Comparison of ENCODE assay signal across 14 mouse cellular contexts in the genomic region with DNA sequence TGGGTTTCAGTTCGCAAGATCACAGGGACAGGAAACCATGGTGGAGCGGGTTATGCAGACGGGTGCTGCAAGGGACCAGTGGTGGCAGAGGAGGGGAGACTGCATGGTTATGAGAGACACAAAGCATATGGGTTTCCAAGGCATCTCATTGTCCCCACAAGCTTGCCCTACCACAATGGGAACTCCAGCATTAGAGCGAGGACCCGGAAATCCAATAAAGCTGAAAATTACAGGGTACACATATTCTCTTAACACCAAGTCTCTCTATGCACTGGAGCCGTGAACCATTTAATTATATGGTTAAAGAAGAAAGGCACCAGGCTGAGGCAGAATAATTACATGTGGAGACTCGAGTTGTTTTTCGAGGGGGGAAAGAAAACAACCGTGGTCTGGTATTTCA.
"Had no signal": no experiment of that assay in that cellular context is flagged by ENCODE, and none has a peak within 500 bp of the region (broad histone marks: within the 10 kb centered on the region; RNA-seq: fewer than 3 reads in every experiment).

No protein-coding gene starts in this region.

- H3K4me1 ChIP-seq: liver, embryonic 13.5 days; lung, embryonic 15.5 days; megakaryocyte, embryonic 14.5 days; midbrain, embryonic 12.5 days; stomach, embryonic 15.5 days had no signal

- H3K9me3 ChIP-seq: limb, embryonic 12.5 days; liver, embryonic 13.5 days; lung, embryonic 15.5 days; megakaryocyte, embryonic 14.5 days; midbrain, embryonic 12.5 days; stomach, embryonic 15.5 days had no signal

- DNase-seq: kidney, adult 8-10 months; kidney, postnatal 25 days; liver; liver, embryonic 13.5 days; liver, postnatal 0 days; lung, postnatal 14 days; right cerebral cortex, postnatal 14 days had no signal

- H3K4me2 ChIP-seq: limb, embryonic 12.5 days; liver, embryonic 13.5 days; lung, embryonic 15.5 days; midbrain, embryonic 12.5 days; stomach, embryonic 15.5 days had no signal

- H3K27ac ChIP-seq: left cerebral cortex, adult 2 months; limb, embryonic 12.5 days; liver, embryonic 13.5 days; lung, embryonic 15.5 days; macrophage; midbrain, embryonic 12.5 days; stomach, embryonic 15.5 days had no signal

- H3K36me3 ChIP-seq: liver, embryonic 13.5 days; stomach, embryonic 15.5 days had no signal

- H3K9ac ChIP-seq: limb, embryonic 12.5 days; liver, embryonic 13.5 days; liver, postnatal 0 days; lung, embryonic 15.5 days; midbrain, embryonic 12.5 days; stomach, embryonic 15.5 days had no signal

- H3K4me3 ChIP-seq: left cerebral cortex, adult 2 months; limb, embryonic 12.5 days; liver, embryonic 13.5 days; lung, embryonic 15.5 days; megakaryocyte, embryonic 14.5 days; midbrain, embryonic 12.5 days; stomach, embryonic 15.5 days had no signal

- ATAC-seq: liver, postnatal 0 days had no signal

- H3K27me3 ChIP-seq: limb, embryonic 12.5 days; liver, embryonic 13.5 days; lung, embryonic 15.5 days; megakaryocyte, embryonic 14.5 days; midbrain, embryonic 12.5 days; stomach, embryonic 15.5 days had no signal
